Mouse (Mus musculus) olfactory bulb, adult 2 months (tissue): Measurements from ENCODE around the gene Ddah2.

Experiments used
- CTCF ChIP-seq: fragments of 200-500 bp; IDR thresholded peaks from 2 replicates; pipeline ENCODE4 v1.5.1; 2012; ENCODE audit warnings: low read depth, mild to moderate bottlenecking, low read length, moderate library complexity; ENCODE audit not compliant: insufficient read depth
- POLR2A ChIP-seq: fragments of 200-500 bp; IDR thresholded peaks from 2 replicates; pipeline ENCODE4 v1.6.1; 2012; ENCODE audit warnings: mild to moderate bottlenecking, low read depth, low read length, moderate library complexity; ENCODE audit not compliant: insufficient read depth

DNA sequence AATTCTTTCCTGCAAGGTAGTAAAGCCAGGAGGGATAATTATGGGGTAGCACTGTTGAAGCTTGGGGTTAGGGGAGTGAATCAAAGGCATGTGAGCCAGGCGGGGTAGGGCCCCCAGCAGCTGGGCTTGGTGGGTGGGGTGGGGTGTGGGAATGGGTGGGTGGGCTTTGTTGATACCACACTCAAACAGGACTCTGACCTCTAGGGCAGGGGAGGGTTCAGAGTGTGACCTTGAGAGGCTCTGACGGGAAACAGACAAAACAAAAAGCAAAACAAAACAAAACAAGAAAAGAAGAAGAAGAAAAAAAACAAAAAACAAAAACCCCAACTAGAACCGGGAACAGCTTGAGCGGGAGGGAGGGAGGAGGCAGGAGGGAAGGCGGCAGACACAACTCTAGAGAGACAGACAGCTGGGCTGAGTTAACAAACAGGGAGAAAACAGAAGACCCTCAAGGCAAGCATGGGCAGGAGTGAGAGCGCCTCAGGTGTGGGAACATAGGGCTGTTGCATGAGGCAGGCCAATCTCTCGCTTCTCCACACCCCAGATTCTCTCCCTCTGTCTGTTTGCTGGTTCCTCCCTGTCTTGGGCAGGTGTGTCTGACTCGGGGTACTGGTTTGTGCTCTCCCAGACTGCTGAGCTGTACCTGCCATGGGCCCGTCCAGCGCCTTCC is 17.8 kb downstream of the Ddah2 start, which contains the start of gene Ly6g6e:
- TF ChIP-seq CTCF (no peak), POLR2A (no peak)
